Mouse (Mus musculus) CH12F3 (cell line): ENCODE data around the gene Gsg1l2.

ENCODE experiments used
- in situ Hi-C: fragments of 300-500 bp; cut with MboI; formaldehyde crosslinking; loops from 2 replicates; pipeline ENCODE4 v1.14.3; 2020; ENCODE audit warnings: low sequenced_read_pairs

Gene Gsg1l2

GRCm38 (mm10) chr11:67811535-67811934 lies 37.1 kb downstream of the Gsg1l2 start:
- in situ Hi-C loops, result no loop called here

GRCm38 (mm10) chr11:67819604-67820003 lies 45.2 kb downstream of the Gsg1l2 start:
- in situ Hi-C loops, result no loop called here

DNA sequence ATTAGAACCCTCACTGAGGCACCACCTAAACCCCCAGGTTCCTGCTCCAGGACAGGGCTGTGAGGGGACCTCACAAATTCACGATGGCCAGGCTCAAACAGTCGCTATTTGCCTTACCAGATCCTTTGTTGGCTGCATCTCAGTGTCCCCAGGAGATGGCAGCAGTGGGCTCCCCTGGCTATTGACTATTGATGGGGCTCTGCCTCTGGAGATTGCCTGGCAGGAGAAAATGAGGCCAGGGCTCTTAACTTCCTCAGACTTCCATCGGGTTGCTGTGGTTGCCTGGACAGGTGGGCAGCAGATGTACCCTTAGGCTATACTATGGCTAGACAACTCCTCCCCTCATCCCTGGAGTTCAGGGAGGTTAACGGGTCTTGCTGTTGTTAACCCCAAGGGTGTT lies 45.8 kb downstream of the Gsg1l2 start:
- in situ Hi-C loops, result no loop called here

GRCm38 (mm10) chr11:67821560-67821959 lies 47.2 kb downstream of the Gsg1l2 start:
- in situ Hi-C loops, result no loop called here

GRCm38 (mm10) chr11:67828360-67829059 lies 54.1 kb downstream of the Gsg1l2 start:
- in situ Hi-C loops, result no loop called here

GRCm38 (mm10) chr11:67829530-67829929 lies 55.1 kb downstream of the Gsg1l2 start:
- in situ Hi-C loops, result no loop called here

DNA sequence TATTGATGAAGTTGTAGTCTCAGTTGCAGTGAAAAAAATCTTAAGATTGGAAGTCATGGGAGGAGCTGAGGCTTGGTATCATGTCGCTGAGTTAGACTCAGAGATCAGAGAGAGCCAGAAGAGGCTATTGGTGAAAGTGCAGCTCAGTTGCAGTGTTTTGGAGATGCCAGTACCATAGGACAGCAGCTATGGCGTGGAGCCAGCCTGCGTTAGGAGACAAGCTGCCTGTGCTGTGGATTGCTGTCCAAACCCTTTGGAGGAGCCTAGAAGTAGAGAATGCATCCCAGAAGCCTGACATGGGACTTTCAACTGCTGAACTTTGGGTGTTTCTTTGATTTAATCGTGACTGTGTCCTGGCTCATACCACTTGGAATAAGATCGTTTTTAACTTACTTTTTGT lies 57.4 kb downstream of the Gsg1l2 start:
- in situ Hi-C loops, result no loop called here

DNA sequence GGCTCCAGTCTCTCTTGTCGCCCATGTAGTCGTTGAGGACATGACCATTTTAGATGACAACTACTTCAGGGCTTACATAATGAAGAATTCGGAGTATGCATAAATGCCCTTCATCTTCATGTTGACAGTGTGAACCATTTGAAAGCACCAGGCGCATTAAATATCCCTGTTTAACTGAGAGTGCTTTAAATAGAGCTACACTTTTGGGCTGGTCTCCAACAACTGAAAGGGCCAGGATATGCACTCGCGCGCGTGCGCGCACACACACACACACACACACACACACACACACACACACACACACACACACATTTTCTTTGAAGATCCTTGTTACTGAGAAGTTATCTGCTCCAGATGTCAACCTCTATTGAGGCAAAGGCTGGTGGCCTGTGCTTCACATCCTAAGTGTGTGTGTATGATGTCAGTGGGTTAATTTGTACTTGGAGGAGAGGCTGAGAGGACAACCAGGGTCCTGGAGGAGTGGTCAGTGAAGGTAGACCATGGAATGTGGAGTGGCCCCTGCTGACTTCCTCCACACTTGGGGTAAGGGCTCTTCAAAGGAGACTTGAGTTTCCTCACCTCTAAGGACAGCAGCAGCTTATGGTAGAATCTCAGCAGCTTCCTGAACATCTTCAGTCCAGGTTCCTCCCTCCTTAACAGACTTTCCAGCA lies 61.1 kb downstream of the Gsg1l2 start:
- in situ Hi-C loops, result no loop called here
